Mouse (Mus musculus) liver, adult 2 months (tissue): ENCODE results near the gene Tango2. TPM values are rescaled to one million over a fixed set of nuclear protein-coding genes. Genes with fewer than 3 reads are reported as not detected.

ENCODE experiments used
- DNase-seq: peaks from one replicate; pipeline ENCODE4 v3.0.0-alpha.2; 2011; ENCODE audit warnings: low read depth, low spot score; ENCODE audit errors: extremely low read depth
- H3K27ac ChIP-seq: fragments of 200-500 bp; replicated peaks from 2 replicates; pipeline ENCODE4 v1.5.1; 2012; ENCODE audit warnings: low read depth, mild to moderate bottlenecking, control low read depth, inconsistent platforms, low read length; ENCODE audit not compliant: insufficient read depth
- H3K27me3 ChIP-seq: fragments of 200-500 bp; 2 replicates; pipeline ENCODE4 v1.6.1; 2012; ENCODE audit warnings: mild to moderate bottlenecking, moderate library complexity, low read length, inconsistent platforms; ENCODE audit not compliant: control insufficient read depth, insufficient read depth
- H3K36me3 ChIP-seq: fragments of 200-500 bp; 2 replicates; pipeline ENCODE4 v1.6.1; 2012; ENCODE audit warnings: low read length, inconsistent platforms; ENCODE audit not compliant: control insufficient read depth, insufficient read depth
- H3K4me1 ChIP-seq: fragments of 200-500 bp; 2 replicates; pipeline ENCODE4 v1.6.1; 2011; ENCODE audit warnings: low read length; ENCODE audit not compliant: control insufficient read depth, insufficient read depth
- H3K4me3 ChIP-seq: fragments of 200-500 bp; 2 replicates; pipeline ENCODE4 v1.5.1; 2011; ENCODE audit warnings: low read depth, mild to moderate bottlenecking, control low read depth, low read length, moderate library complexity; ENCODE audit not compliant: insufficient read depth
- H3K79me2 ChIP-seq: fragments of 200-500 bp; 2 replicates; pipeline ENCODE4 v1.6.1; 2012; ENCODE audit warnings: inconsistent platforms, mild to moderate bottlenecking, low read length, moderate library complexity; ENCODE audit not compliant: control insufficient read depth, insufficient read depth
- H3K9ac ChIP-seq: fragments of 200-500 bp; 2 replicates; pipeline ENCODE4 v1.6.1; 2012; ENCODE audit warnings: low read depth, mild to moderate bottlenecking, control low read depth, inconsistent platforms, low read length
- CTCF ChIP-seq: fragments of 200-500 bp; IDR thresholded peaks from 2 replicates; pipeline ENCODE4 v1.5.1; 2011; ENCODE audit warnings: low read depth, low read length, control low read depth
- POLR2A ChIP-seq: fragments of 200-500 bp; IDR thresholded peaks from 2 replicates; pipeline ENCODE4 v1.6.1; 2011; ENCODE audit warnings: low read length, control low read depth; ENCODE audit not compliant: insufficient read depth; ENCODE audit errors: extremely low read depth
- WGBS: fragments of 180-500 bp; shearing (Covaris S2); methylation state at CpG from one replicate; pipeline ENCODE4 v1.1.7; 2018; 5-methylcytosine and 5-hydroxymethylcytosine counted together
- polyA plus RNA-seq: library from polyadenylated mRNA; depleted of rRNA; stranded (reverse); fragments of >200 nt; gene quantifications from 2 replicates; pipeline ENCODE4 v1.2.3, GENCODE M21; 2012
- total RNA-seq: library from RNA; depleted of rRNA; stranded (reverse); fragments of >200 nt; gene quantifications from 2 replicates; pipeline ENCODE4 v1.2.3, GENCODE M21; 2014

Tango2 gene
- total and polyA plus RNA-seq, 2 experiments: 57.1 to 58.0 TPM

DNA sequence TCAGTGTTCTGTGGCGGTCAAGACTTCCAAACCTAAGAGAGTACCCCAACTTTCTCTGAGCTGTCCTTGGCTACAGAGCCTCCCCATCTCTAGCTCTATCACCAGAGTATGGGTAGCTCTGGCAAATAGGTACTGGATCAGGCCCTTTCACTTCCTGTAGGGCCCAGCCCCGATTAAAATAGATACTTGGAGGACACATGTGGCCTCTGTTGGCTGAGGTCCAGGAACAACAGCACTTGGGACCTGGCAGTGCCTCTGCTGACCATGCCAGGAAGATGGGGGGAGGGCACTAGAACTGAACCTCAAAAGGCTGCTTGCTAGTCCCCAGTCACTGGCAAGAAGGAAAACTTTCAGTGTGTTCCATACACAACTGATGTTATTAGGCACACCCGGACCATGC lies 13.9 kb downstream of the Tango2 start:
- H3K4me1 ChIP-seq: peaks cover 3% of the 10 kb centered on the region
- no peak overlapping the region for H3K9ac ChIP-seq
- DNase-seq: peak; percentile 78
- no peaks in the 10 kb centered on the region for H3K27me3 ChIP-seq
- no peak overlapping the region for H3K4me3 ChIP-seq
- peaks cover 7% of the 10 kb centered on the region; the same call in 1 of the 2 replicates for H3K79me2 ChIP-seq
- H3K27ac ChIP-seq: no peak overlapping the region
- WGBS: 63% methylated on average over 3 of the region's 3 CpGs
- TF ChIP-seq POLR2A: no peak
- no peak for TF ChIP-seq CTCF
- peaks cover 20% of the 10 kb centered on the region for H3K36me3 ChIP-seq

- no peak for DNase-seq
- Histone ChIP-seq H3K27ac (no peak overlapping the region), H3K4me3 (no peak overlapping the region), H3K27me3 (no peaks in the 10 kb centered on the region), H3K36me3 (peaks cover 7% of the 10 kb centered on the region), H3K4me1 (no peaks in the 10 kb centered on the region), H3K79me2 (peaks cover 3% of the 10 kb centered on the region; the same call in 1 of the 2 replicates), H3K9ac (no peak overlapping the region)
- 40% methylated on average over 1 of the region's 1 CpGs for WGBS
- TF ChIP-seq CTCF: no peak
- no peak for TF ChIP-seq POLR2A
Measured at GRCm38 (mm10) chr16:18328524-18328923, 19.4 kb downstream of the Tango2 start.

DNA sequence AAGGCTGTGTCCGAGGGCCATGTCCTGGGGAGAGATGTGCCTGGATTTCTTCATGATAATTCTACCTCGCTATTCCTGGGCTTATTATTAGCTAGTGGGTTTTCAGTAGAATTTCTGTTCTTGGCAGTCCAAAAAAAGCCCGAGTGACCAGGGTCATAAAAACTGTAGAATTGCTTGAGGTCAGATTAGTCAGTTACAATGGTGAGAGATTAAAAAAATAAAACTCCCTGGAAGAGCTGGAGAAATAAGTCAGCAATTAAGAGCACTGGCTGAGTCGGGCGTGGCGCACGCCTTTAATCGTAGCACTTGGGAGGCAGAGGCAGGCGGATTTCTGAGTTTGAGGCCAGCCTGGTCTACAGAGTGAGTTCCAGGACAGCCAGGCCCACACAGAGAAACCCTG lies 20.0 kb downstream of the Tango2 start:
- DNase-seq: no peak
- H3K27ac ChIP-seq: no peak overlapping the region
- no peaks in the 10 kb centered on the region for H3K27me3 ChIP-seq
- no peak overlapping the region for H3K4me3 ChIP-seq
- H3K36me3 ChIP-seq: peaks cover 7% of the 10 kb centered on the region
- TF ChIP-seq POLR2A (no peak), CTCF (no peak)
- WGBS: 94% methylated on average over 9 of the region's 9 CpGs
- no peaks in the 10 kb centered on the region for H3K4me1 ChIP-seq
- H3K9ac ChIP-seq: no peak overlapping the region
- peaks cover 3% of the 10 kb centered on the region; the same call in 1 of the 2 replicates for H3K79me2 ChIP-seq

GRCm38 (mm10) chr16:18325741-18326140 lies 22.2 kb downstream of the Tango2 start:
- Histone ChIP-seq H3K4me1 (no peaks in the 10 kb centered on the region), H3K79me2 (0 out of 2 replicates have a peak, but pooled peaks cover 3% of the 10 kb centered on the region), H3K4me3 (no peak overlapping the region), H3K9ac (no peak overlapping the region), H3K36me3 (peaks cover 12% of the 10 kb centered on the region; the same call in 1 of the 2 replicates), H3K27me3 (no peaks in the 10 kb centered on the region), H3K27ac (no peak overlapping the region)
- WGBS: 81% methylated on average over 4 of the region's 4 CpGs
- no peak for DNase-seq
- no peak for TF ChIP-seq CTCF
- TF ChIP-seq POLR2A: no peak

- no peak overlapping the region for H3K9ac ChIP-seq
- WGBS: 95% methylated on average over 6 of the region's 6 CpGs
- no peaks in the 10 kb centered on the region for H3K4me1 ChIP-seq
- H3K27me3 ChIP-seq: no peaks in the 10 kb centered on the region
- peaks cover 25% of the 10 kb centered on the region for H3K36me3 ChIP-seq
- no peak overlapping the region for H3K4me3 ChIP-seq
- H3K79me2 ChIP-seq: 0 out of 2 replicates have a peak, but pooled peaks cover 3% of the 10 kb centered on the region
- DNase-seq: no peak
- no peak overlapping the region for H3K27ac ChIP-seq
- TF ChIP-seq POLR2A (no peak), CTCF (no peak)
Measured at GRCm38 (mm10) chr16:18324031-18324430, 23.9 kb downstream of the Tango2 start.

DNA sequence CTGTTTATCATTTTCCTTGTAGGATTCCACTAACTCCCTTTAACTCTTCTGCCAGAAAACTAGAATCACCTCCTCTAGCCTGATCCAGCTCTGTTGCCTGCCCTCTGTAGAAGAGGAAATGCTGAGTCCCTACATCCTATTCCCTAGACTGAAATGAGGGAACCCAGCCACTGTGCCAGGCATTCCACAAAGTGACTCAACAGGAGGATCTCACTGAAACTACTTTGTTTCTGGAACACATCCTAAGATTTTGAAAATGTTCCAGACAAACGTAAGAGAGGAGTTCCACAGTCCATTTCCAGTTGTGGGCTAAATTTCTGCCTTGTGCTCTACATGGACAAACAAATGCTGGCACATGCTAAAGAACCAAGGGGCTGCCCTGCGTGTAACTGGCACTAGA lies 24.4 kb downstream of the Tango2 start:
- H3K79me2 ChIP-seq: 0 out of 2 replicates have a peak, but pooled peaks cover 3% of the 10 kb centered on the region
- peaks cover 26% of the 10 kb centered on the region for H3K36me3 ChIP-seq
- TF ChIP-seq CTCF (no peak), POLR2A (no peak)
- H3K27me3 ChIP-seq: no peaks in the 10 kb centered on the region
- no peak for DNase-seq
- no peaks in the 10 kb centered on the region for H3K4me1 ChIP-seq
- no peak overlapping the region for H3K4me3 ChIP-seq
- no peak overlapping the region for H3K9ac ChIP-seq
- H3K27ac ChIP-seq: no peak overlapping the region
- 58% methylated on average over 2 of the region's 2 CpGs for WGBS
